Mouse (Mus musculus) heart, adult 2 months (tissue): Measurements from ENCODE around the gene Cdk16.
"Not testable (repeated sequence)": the region's sequence is repeated elsewhere in the genome, so short reads cannot be mapped to it uniquely, and the experiment has no call there.

Experiments
- CTCF ChIP-seq: fragments of 200-600 bp; IDR thresholded peaks from 2 replicates; pipeline ENCODE4 v1.8.1; 2022; ENCODE audit warnings: antibody characterized with exemption, mild to moderate bottlenecking, moderate library complexity
- EP300 ChIP-seq: fragments of 200-500 bp; IDR thresholded peaks from 2 replicates; pipeline ENCODE4 v1.6.1; 2011; ENCODE audit warnings: low read depth, low read length, control low read depth; ENCODE audit not compliant: insufficient read depth
- POLR2A ChIP-seq: fragments of 200-500 bp; IDR thresholded peaks from 2 replicates; pipeline ENCODE4 v1.6.1; 2011; ENCODE audit warnings: mild to moderate bottlenecking, low read depth, low read length, control low read depth; ENCODE audit not compliant: insufficient read depth

GRCm38 (mm10) chrX:20730048-20730447, 42.3 kb downstream of the Cdk16 start:
- TF ChIP-seq CTCF, POLR2A, EP300: not testable (repeated sequence)
